Mouse (Mus musculus) MEL (cell line): Measurements from ENCODE around the gene Eci1. TPM values are rescaled to one million over a fixed set of nuclear protein-coding genes. Genes with fewer than 3 reads are reported as not detected.

ENCODE experiments used
- DNase-seq: peaks from one replicate; pipeline ENCODE4 v3.0.0; 2011; ENCODE audit warnings: low read depth, low spot score
- H3K27ac ChIP-seq: 2 replicates; pipeline ENCODE4 v1.5.1; 2012; ENCODE audit warnings: low read depth, mild to moderate bottlenecking, control low read depth, low read length, moderate library complexity; ENCODE audit not compliant: control insufficient read depth
- H3K27me3 ChIP-seq, 2 experiments: fragments of 150-350 bp in 1 of 2; sonication (generic) in 1 of 2; 2 replicates each; pipeline ENCODE4 v1.6.1; 2012; ENCODE audit warnings: low read length in 2 of 2, mild to moderate bottlenecking in 2 of 2, improper control_type of control experiment in 1 of 2, moderate library complexity in 1 of 2; ENCODE audit not compliant: insufficient read depth in 2 of 2, control insufficient read depth in 1 of 2
- H3K36me3 ChIP-seq, 2 experiments: 2 replicates each; pipeline ENCODE4 v1.6.1; 2012 to 2014; ENCODE audit warnings: low read length in 2 of 2, improper control_type of control experiment in 1 of 2, inconsistent platforms in 1 of 2, mild to moderate bottlenecking in 1 of 2; ENCODE audit not compliant: insufficient read depth in 2 of 2, control insufficient read depth in 1 of 2
- H3K4me1 ChIP-seq, 2 experiments: fragments of 150-350 bp in 1 of 2; sonication (generic) in 1 of 2; 2 replicates each; pipeline ENCODE4 v1.6.1; 2012; ENCODE audit warnings: low read length in 2 of 2, improper control_type of control experiment in 1 of 2, mild to moderate bottlenecking in 1 of 2; ENCODE audit not compliant: insufficient read depth in 2 of 2, control insufficient read depth in 1 of 2
- H3K4me3 ChIP-seq, 2 experiments: fragments of 150-350 bp in 1 of 2; sonication (generic) in 1 of 2; 2 replicates each; pipeline ENCODE4 v1.5.1; 2012; ENCODE audit warnings: low read depth in 2 of 2, low read length in 2 of 2, mild to moderate bottlenecking in 2 of 2, moderate library complexity in 2 of 2, control low read depth in 1 of 2, improper control_type of control experiment in 1 of 2; ENCODE audit not compliant: control insufficient read depth in 1 of 2, insufficient read depth in 1 of 2
- H3K79me2 ChIP-seq: 2 replicates; pipeline ENCODE4 v1.6.1; 2012; ENCODE audit warnings: mild to moderate bottlenecking, low read length, moderate library complexity; ENCODE audit not compliant: control insufficient read depth, poor library complexity, insufficient read depth
- H3K9ac ChIP-seq: 2 replicates; pipeline ENCODE4 v1.6.1; 2012; ENCODE audit warnings: low read depth, mild to moderate bottlenecking, control low read depth, low read length, moderate library complexity; ENCODE audit not compliant: control insufficient read depth, poor library complexity, severe bottlenecking
- H3K9me3 ChIP-seq: fragments of 150-350 bp; sonication (generic); replicated peaks from 2 replicates; pipeline ENCODE4 v1.6.1; 2012; ENCODE audit warnings: mild to moderate bottlenecking, low read length, improper control_type of control experiment, moderate library complexity; ENCODE audit not compliant: insufficient read depth
- ETS1 ChIP-seq: IDR thresholded peaks from 2 replicates; pipeline ENCODE4 v1.6.1; 2012; ENCODE audit warnings: low read depth, mild to moderate bottlenecking, inconsistent platforms, low read length, improper control_type of control experiment, moderate library complexity
- JUND ChIP-seq: IDR thresholded peaks from 2 replicates; pipeline ENCODE4 v1.6.1; 2011; ENCODE audit warnings: low read depth, mild to moderate bottlenecking, improper control_type of control experiment, low read length
- MAFK ChIP-seq: IDR thresholded peaks from 2 replicates; pipeline ENCODE4 v1.6.1; 2011; ENCODE audit warnings: low read depth, mild to moderate bottlenecking, low read length, improper control_type of control experiment, borderline replicate concordance
- MAX ChIP-seq: IDR thresholded peaks from 2 replicates; pipeline ENCODE4 v1.6.1; 2011; ENCODE audit warnings: low read length, improper control_type of control experiment
- MXI1 ChIP-seq: IDR thresholded peaks from 2 replicates; pipeline ENCODE4 v1.6.1; 2011; ENCODE audit warnings: mild to moderate bottlenecking, low read depth, low read length, improper control_type of control experiment
- MYB ChIP-seq: IDR thresholded peaks from 2 replicates; pipeline ENCODE4 v1.6.1; 2011; ENCODE audit warnings: mild to moderate bottlenecking, low read depth, low read length, improper control_type of control experiment
- MYC ChIP-seq: IDR thresholded peaks from 2 replicates; pipeline ENCODE4 v1.6.1; 2011; ENCODE audit warnings: low read depth, mild to moderate bottlenecking, low read length, improper control_type of control experiment, moderate library complexity
- NRF1 ChIP-seq: IDR thresholded peaks from 2 replicates; pipeline ENCODE4 v1.6.1; 2014; ENCODE audit warnings: low read depth, mild to moderate bottlenecking, inconsistent platforms, low read length, improper control_type of control experiment, moderate library complexity; ENCODE audit not compliant: poor library complexity, insufficient read depth, severe bottlenecking
- POLR2A ChIP-seq, 2 experiments: IDR thresholded peaks; 2 replicates each; pipeline ENCODE4 v1.6.1; 2011 to 2012; ENCODE audit warnings: low read length in 2 of 2, mild to moderate bottlenecking in 2 of 2, control low read depth in 1 of 2, improper control_type of control experiment in 1 of 2, low read depth in 1 of 2, moderate library complexity in 1 of 2; ENCODE audit not compliant: control insufficient read depth in 1 of 2, insufficient read depth in 1 of 2, poor library complexity in 1 of 2
- TBP ChIP-seq: IDR thresholded peaks from 2 replicates; pipeline ENCODE4 v1.8.0; 2011; ENCODE audit warnings: low read depth, low read length, improper control_type of control experiment
- USF1 ChIP-seq: IDR thresholded peaks from 2 replicates; pipeline ENCODE4 v1.6.1; 2014; ENCODE audit warnings: low read depth, mild to moderate bottlenecking, inconsistent platforms, low read length, improper control_type of control experiment, moderate library complexity
- ZKSCAN1 ChIP-seq: IDR thresholded peaks from 2 replicates; pipeline ENCODE4 v1.6.1; 2012; ENCODE audit warnings: low read depth, mild to moderate bottlenecking, inconsistent platforms, low read length, improper control_type of control experiment, moderate library complexity
- ZMIZ1 ChIP-seq: IDR thresholded peaks from 2 replicates; pipeline ENCODE4 v1.6.1; 2012; ENCODE audit warnings: low read depth, mild to moderate bottlenecking, inconsistent platforms, low read length, improper control_type of control experiment, moderate library complexity
- polyA plus RNA-seq, 2 experiments: library from polyadenylated mRNA; stranded (reverse) in 1 of 2; unstranded in 1 of 2; fragments of >175 nt in 1 of 2; fragments of >200 nt in 1 of 2; gene quantifications; 2 replicates each; pipeline versions ENCODE4 v1.2.1 to v1.2.4; 2012; ENCODE audit warnings: low replicate concordance in 2 of 2, low read depth in 1 of 2; ENCODE audit not compliant: insufficient read length in 2 of 2, insufficient read depth in 1 of 2, missing spikeins in 1 of 2
- total RNA-seq: library from RNA; depleted of rRNA; stranded (reverse); fragments of 300-350 nt; gene quantifications from 2 replicates; pipeline ENCODE4 v1.2.3, GENCODE M21; 2012

Gene Eci1
- total and polyA plus RNA-seq, 3 experiments = 48.6 to 65.6 TPM; not detected in 1

GRCm38 (mm10) chr17:24425905-24426304, 536 bp upstream of the Eci1 start:
- TF ChIP-seq ZKSCAN1 (no peak), NRF1 (no peak), MYC (no peak), USF1 (no peak), ZMIZ1 (no peak), JUND (no peak), MAFK (no peak)
- H3K9me3 ChIP-seq = no peaks in the 10 kb centered on the region
- no peak overlapping the region for H3K9ac ChIP-seq
- H3K4me1 ChIP-seq = peaks cover 0 to 2% of the 10 kb centered on the region in 2 experiments; a peak in 2 of 4 replicates
- H3K27ac ChIP-seq = no peak overlapping the region
- H3K79me2 ChIP-seq = peaks cover 13% of the 10 kb centered on the region
- no peaks in the 10 kb centered on the region for H3K27me3 ChIP-seq
- H3K36me3 ChIP-seq = peaks cover 3 to 22% of the 10 kb centered on the region in 2 experiments; a peak in 3 of 4 replicates
- DNase-seq = no peak
- no peak overlapping the region for H3K4me3 ChIP-seq

- H3K4me3 ChIP-seq = peak overlapping the region; percentile 59 to 77
- peak overlapping the region; percentile 52 for H3K27ac ChIP-seq
- peaks cover 6 to 12% of the 10 kb centered on the region in 2 experiments; a peak in 3 of 4 replicates for H3K36me3 ChIP-seq
- H3K9ac ChIP-seq = peak overlapping the region; percentile 80
- TF ChIP-seq ZKSCAN1 (no peak), MXI1 (peak; percentile 78; the same call in 1 of the 2 replicates), MAX (peak; percentile 70), MYC (peak; percentile 54; the same call in 1 of the 2 replicates), ETS1 (no peak), TBP (peak; percentile 8; the same call in 1 of the 2 replicates)
- no peaks in the 10 kb centered on the region for H3K27me3 ChIP-seq
- peaks cover 3 to 5% of the 10 kb centered on the region in 2 experiments; a peak in 2 of 4 replicates for H3K4me1 ChIP-seq
- H3K9me3 ChIP-seq = no peaks in the 10 kb centered on the region
- peak; percentile 59 for DNase-seq
- H3K79me2 ChIP-seq = peaks cover 11% of the 10 kb centered on the region
Measured at GRCm38 (mm10) chr17:24427170-24427557, 723 bp downstream of the Eci1 start.

GRCm38 (mm10) chr17:24429201-24429983, 3.0 kb downstream of the Eci1 start:
- no peak for DNase-seq
- Histone ChIP-seq H3K27ac (no peak overlapping the region), H3K27me3 (no peaks in the 10 kb centered on the region)

More at GRCm38 (mm10) chr17:24429201-24429983, 3.0 kb downstream of the Eci1 start:
- no peak for TF ChIP-seq MYB
- TF ChIP-seq POLR2A (IDR thresholded peaks at IDR 0.05; ENCODE audit: control insufficient read depth in 1 of 2, insufficient read depth in 1 of 2, low read depth in 1 of 2, low read length in 2 of 2, poor library complexity in 1 of 2) = no peak
- TF ChIP-seq MYC = no peak
- TF ChIP-seq, all 39 proteins: peak for 0
- Histone ChIP-seq H3K9ac (no peak overlapping the region), H3K4me3 (no peak overlapping the region), H3K9me3 (no peaks in the 10 kb centered on the region), H3K36me3 (peaks cover 4 to 6% of the 10 kb centered on the region in 2 experiments; a peak in 3 of 4 replicates), H3K4me1 (peaks cover 3 to 5% of the 10 kb centered on the region in 2 experiments; a peak in 2 of 4 replicates), H3K79me2 (peaks cover 11% of the 10 kb centered on the region)
